Mouse (Mus musculus) cerebellum, adult 2 months (tissue): Measurements from ENCODE around the gene Olfr1274-ps.
"Not testable (repeated sequence)": the region's sequence is repeated elsewhere in the genome, so short reads cannot be mapped to it uniquely, and the experiment has no call there.

Source experiments
- CTCF ChIP-seq: fragments of 200-500 bp; IDR thresholded peaks from 2 replicates; pipeline ENCODE4 v1.5.1; 2011; ENCODE audit warnings: low read depth, mild to moderate bottlenecking, control low read depth, low read length, moderate library complexity, borderline replicate concordance; ENCODE audit not compliant: insufficient read depth
- POLR2A ChIP-seq: fragments of 200-500 bp; IDR thresholded peaks from 2 replicates; pipeline ENCODE4 v1.6.1; 2011; ENCODE audit warnings: low read length, control low read depth, borderline replicate concordance; ENCODE audit not compliant: insufficient read depth

GRCm38 (mm10) chr2:90351047-90351446 is 47.4 kb upstream of the Olfr1274-ps start:
- not testable (repeated sequence) for TF ChIP-seq POLR2A, CTCF
